Mouse (Mus musculus): ENCODE measurements around the gene Gm17521. TPM values are rescaled to one million over a fixed set of nuclear protein-coding genes. Genes with fewer than 3 reads are reported as not detected.
"Not testable (repeated sequence)": the region's sequence is repeated elsewhere in the genome, so short reads cannot be mapped to it uniquely, and the experiment has no call there.

Gm17521 gene
- polyA plus RNA-seq (2012; rRNA removed): not detected in 2 replicates
- polyA plus RNA-seq (2014; fragmentation: Nextera tagmentation; extraction: Ambion mirVana): not detected in 2 replicates

DNA sequence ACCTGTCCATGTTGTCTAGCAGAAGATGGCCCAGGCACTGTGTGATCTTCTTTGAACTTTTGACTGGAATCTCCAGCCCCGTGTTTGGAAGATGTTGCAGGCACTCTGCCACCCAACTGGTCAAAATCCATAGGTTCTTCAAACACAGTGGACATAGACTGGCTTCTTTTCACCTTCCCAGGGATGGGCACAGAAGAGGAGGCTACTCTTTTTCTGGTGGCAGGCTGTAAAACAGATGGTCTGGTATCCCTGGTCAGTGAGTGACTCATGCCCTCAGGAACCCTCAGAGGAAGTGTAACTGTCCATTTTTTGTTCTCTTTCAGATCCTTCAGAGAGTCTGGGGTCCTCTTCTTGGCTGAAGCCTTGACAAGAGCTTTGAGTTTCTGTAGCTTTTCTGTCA is at the start of gene Gm17521:
Gene Gm17521, minus strand, starts transcription at position 101 of the 400 bp plus-strand sequence.
- not testable (repeated sequence) for ATAC-seq (ENCODE audit: low FRiP score, low read depth); H3K4me2 ChIP-seq (replicated peaks; ENCODE audit: low read depth, low read length, severe bottlenecking); H3K36me3 ChIP-seq (ENCODE audit: control insufficient read depth, insufficient read depth, low read length); H3K27ac ChIP-seq (replicated peaks; ENCODE audit: low read depth, low read length); H3K4me1 ChIP-seq (ENCODE audit: control insufficient read depth, insufficient read depth, low read length); H3K9me3 ChIP-seq (ENCODE audit: control insufficient read depth, low read length); DNase-seq (ENCODE audit: low spot score); H3K27me3 ChIP-seq (ENCODE audit: control insufficient read depth, insufficient read depth, low read length); H3K4me3 ChIP-seq (replicated peaks; ENCODE audit: low read length); H3K9ac ChIP-seq (ENCODE audit: low read depth, low read length, severe bottlenecking)
- 79% methylated on average over 1 of the region's 1 CpGs for WGBS

DNA sequence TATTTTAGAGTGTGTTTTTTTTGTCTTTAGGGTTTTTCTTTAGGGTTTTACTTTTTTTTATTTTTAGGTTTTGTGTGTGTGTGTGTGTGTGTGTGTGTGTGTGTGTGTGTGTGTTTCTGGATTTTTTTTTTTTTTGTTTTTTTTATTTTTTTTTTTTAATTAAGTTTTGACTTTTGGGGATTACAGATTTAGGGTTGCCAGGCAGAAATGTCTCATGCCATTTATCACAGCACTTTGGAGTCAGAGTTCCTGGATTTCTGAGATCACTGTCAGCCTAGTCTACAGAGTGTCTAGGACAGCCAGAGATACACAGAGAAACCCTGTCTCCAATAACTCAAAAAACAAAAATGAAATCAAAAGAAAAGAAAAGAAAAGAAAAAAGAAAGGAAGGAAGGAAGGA is 14.5 kb upstream of the Gm17521 start:
- TF ChIP-seq POLR2A (IDR thresholded peaks at IDR 0.05; ENCODE audit: borderline replicate concordance, extremely low read depth, insufficient read depth, insufficient read length): no peak
- ATAC-seq (ENCODE audit: low FRiP score, low read depth): no peak
- Histone ChIP-seq H3K4me2 (replicated peaks; ENCODE audit: low read depth, low read length, severe bottlenecking) (no peak overlapping the region), H3K9me3 (ENCODE audit: control insufficient read depth, low read length) (no peaks in the 10 kb centered on the region), H3K9ac (ENCODE audit: low read depth, low read length, severe bottlenecking) (no peak overlapping the region), H3K36me3 (ENCODE audit: control insufficient read depth, insufficient read depth, low read length) (no peaks in the 10 kb centered on the region), H3K27me3 (ENCODE audit: control insufficient read depth, insufficient read depth, low read length) (no peaks in the 10 kb centered on the region), H3K4me1 (ENCODE audit: control insufficient read depth, insufficient read depth, low read length) (no peaks in the 10 kb centered on the region), H3K27ac (replicated peaks; ENCODE audit: low read depth, low read length) (no peak overlapping the region), H3K4me3 (replicated peaks; ENCODE audit: low read length) (no peak overlapping the region)
- DNase-seq (ENCODE audit: low spot score): no peak

DNA sequence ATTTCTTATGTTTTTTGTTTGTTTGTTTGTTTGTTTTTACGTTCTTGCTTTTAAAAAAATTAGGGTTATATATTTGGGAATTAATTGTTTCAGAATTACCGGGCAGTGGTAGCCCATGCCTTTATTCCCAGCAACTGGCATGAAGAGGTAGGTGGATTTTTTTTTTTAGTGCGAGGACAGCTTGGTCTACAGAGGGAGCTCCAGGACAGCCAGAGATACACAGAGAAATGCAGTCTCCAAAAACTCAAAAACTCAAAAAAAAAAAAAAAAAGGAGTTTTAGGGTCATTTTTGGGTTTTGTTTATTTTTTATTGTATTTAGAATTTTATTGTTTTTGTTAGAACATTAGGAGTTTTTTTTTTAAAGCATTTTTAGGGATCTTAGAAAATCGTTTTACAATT is 14.0 kb upstream of the Gm17521 start:
- H3K9ac ChIP-seq (ENCODE audit: low read depth, low read length, severe bottlenecking): no peak overlapping the region
- no peaks in the 10 kb centered on the region for H3K36me3 ChIP-seq (ENCODE audit: control insufficient read depth, insufficient read depth, low read length)
- H3K4me2 ChIP-seq (replicated peaks; ENCODE audit: low read depth, low read length, severe bottlenecking): no peak overlapping the region
- 57% methylated on average over 4 of the region's 4 CpGs for WGBS
- DNase-seq (ENCODE audit: low spot score) (no peak), ATAC-seq (ENCODE audit: low FRiP score, low read depth) (no peak)
- H3K9me3 ChIP-seq (ENCODE audit: control insufficient read depth, low read length): no peaks in the 10 kb centered on the region
- no peaks in the 10 kb centered on the region for H3K4me1 ChIP-seq (ENCODE audit: control insufficient read depth, insufficient read depth, low read length)
- TF ChIP-seq POLR2A (IDR thresholded peaks at IDR 0.05; ENCODE audit: borderline replicate concordance, extremely low read depth, insufficient read depth, insufficient read length): no peak
- H3K4me3 ChIP-seq (replicated peaks; ENCODE audit: low read length): no peak overlapping the region
- H3K27ac ChIP-seq (replicated peaks; ENCODE audit: low read depth, low read length): no peak overlapping the region
- H3K27me3 ChIP-seq (ENCODE audit: control insufficient read depth, insufficient read depth, low read length): no peaks in the 10 kb centered on the region

Other genes starting within 250 kb of the Gm17521 start
- gene Cldn34c1, start 73.8 kb upstream of the Gm17521 start, polyA plus RNA-seq (2012; rRNA removed): 13.9 and 20.5 TPM in 2 replicates
- gene Cldn34c1, start 73.8 kb upstream of the Gm17521 start, polyA plus RNA-seq (2014; fragmentation: Nextera tagmentation; extraction: Ambion mirVana): 16.0 and 17.6 TPM in 2 replicates
- not detected in 2 replicates for gene Srsx, start 192.8 kb upstream of the Gm17521 start, polyA plus RNA-seq (2012; rRNA removed)
- gene Srsx, start 192.8 kb upstream of the Gm17521 start, polyA plus RNA-seq (2014; fragmentation: Nextera tagmentation; extraction: Ambion mirVana): not detected in 2 replicates
- not detected in 2 replicates for gene Gm17577, start 217.2 kb upstream of the Gm17521 start, polyA plus RNA-seq (2012; rRNA removed)
- not detected in 2 replicates for gene Gm17577, start 217.2 kb upstream of the Gm17521 start, polyA plus RNA-seq (2014; fragmentation: Nextera tagmentation; extraction: Ambion mirVana)